Mouse (Mus musculus): ENCODE results near the gene Cldn9. TPM values are rescaled to one million over a fixed set of nuclear protein-coding genes. Genes with fewer than 3 reads are reported as not detected.

Cldn9 gene
- polyA plus RNA-seq, 1 experiment from 2014 or later = 3.0 TPM

- Histone ChIP-seq H3K36me3 (ENCODE audit: control insufficient read depth, insufficient read depth, low read length) (no peaks in the 10 kb centered on the region), H3K4me1 (ENCODE audit: control insufficient read depth, insufficient read depth, low read length) (no peaks in the 10 kb centered on the region), H3K9me3 (ENCODE audit: control insufficient read depth, low read depth, low read length) (no peaks in the 10 kb centered on the region), H3K4me2 (replicated peaks; ENCODE audit: low read depth, low read length) (no peak overlapping the region), H3K27ac (ENCODE audit: low read length) (no peak overlapping the region), H3K9ac (replicated peaks; ENCODE audit: low read depth, low read length) (no peak overlapping the region), H3K4me3 (ENCODE audit: low read depth, low read length) (no peak overlapping the region), H3K27me3 (ENCODE audit: control insufficient read depth, insufficient read depth, low read length) (0 out of 2 replicates have a peak, but pooled peaks cover under 1% of the 10 kb centered on the region)
- ATAC-seq (ENCODE audit: insufficient number of reproducible peaks, insufficient read depth, low FRiP score, low read depth) = no peak
- 59% methylated on average over 2 of the region's 2 CpGs for WGBS
Observed at GRCm38 (mm10) chr17:23654410-23654809, 29.4 kb downstream of the Cldn9 start.

GRCm38 (mm10) chr17:23654001-23654400 lies 29.8 kb downstream of the Cldn9 start:
- Histone ChIP-seq H3K4me2 (replicated peaks; ENCODE audit: low read depth, low read length) (no peak overlapping the region), H3K4me1 (ENCODE audit: control insufficient read depth, insufficient read depth, low read length) (no peaks in the 10 kb centered on the region), H3K9ac (replicated peaks; ENCODE audit: low read depth, low read length) (no peak overlapping the region), H3K4me3 (ENCODE audit: low read depth, low read length) (no peak overlapping the region), H3K9me3 (ENCODE audit: control insufficient read depth, low read depth, low read length) (no peaks in the 10 kb centered on the region), H3K27me3 (ENCODE audit: control insufficient read depth, insufficient read depth, low read length) (no peaks in the 10 kb centered on the region), H3K36me3 (ENCODE audit: control insufficient read depth, insufficient read depth, low read length) (no peaks in the 10 kb centered on the region), H3K27ac (ENCODE audit: low read length) (no peak overlapping the region)
- 48% methylated on average over 6 of the region's 6 CpGs for WGBS
- no peak for ATAC-seq (ENCODE audit: insufficient number of reproducible peaks, insufficient read depth, low FRiP score, low read depth)

GRCm38 (mm10) chr17:23653324-23653723 lies 30.5 kb downstream of the Cldn9 start:
- Histone ChIP-seq H3K4me3 (ENCODE audit: low read depth, low read length) (no peak overlapping the region), H3K9me3 (ENCODE audit: control insufficient read depth, low read depth, low read length) (no peaks in the 10 kb centered on the region), H3K9ac (replicated peaks; ENCODE audit: low read depth, low read length) (no peak overlapping the region), H3K36me3 (ENCODE audit: control insufficient read depth, insufficient read depth, low read length) (no peaks in the 10 kb centered on the region), H3K27ac (ENCODE audit: low read length) (no peak overlapping the region), H3K27me3 (ENCODE audit: control insufficient read depth, insufficient read depth, low read length) (no peaks in the 10 kb centered on the region), H3K4me1 (ENCODE audit: control insufficient read depth, insufficient read depth, low read length) (no peaks in the 10 kb centered on the region), H3K4me2 (replicated peaks; ENCODE audit: low read depth, low read length) (no peak overlapping the region)
- ATAC-seq (ENCODE audit: insufficient number of reproducible peaks, insufficient read depth, low FRiP score, low read depth) = no peak
- 85% methylated on average over 1 of the region's 2 CpGs for WGBS

DNA sequence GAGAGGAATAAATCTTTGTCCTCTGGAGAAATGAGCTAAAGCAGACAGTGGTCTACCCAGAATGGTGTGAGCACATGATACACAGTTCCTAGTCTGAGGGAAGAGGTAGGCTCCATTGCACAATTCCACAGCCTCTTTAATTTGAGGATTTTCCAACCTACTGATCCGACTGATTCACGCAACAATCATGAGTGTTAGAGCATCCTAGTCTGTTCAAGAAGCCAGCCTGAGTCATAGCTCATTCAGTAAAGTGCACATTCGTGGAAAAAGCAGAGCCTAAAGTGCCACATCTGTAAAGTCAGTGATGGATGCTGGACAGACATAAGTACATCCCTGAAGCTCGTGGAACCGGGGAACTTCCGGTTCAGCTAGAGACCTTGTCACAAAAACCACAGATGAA lies 32.5 kb downstream of the Cldn9 start:
- ATAC-seq (ENCODE audit: insufficient number of reproducible peaks, insufficient read depth, low FRiP score, low read depth) = no peak
- Histone ChIP-seq H3K9me3 (ENCODE audit: control insufficient read depth, low read depth, low read length) (no peaks in the 10 kb centered on the region), H3K27ac (ENCODE audit: low read length) (no peak overlapping the region), H3K9ac (replicated peaks; ENCODE audit: low read depth, low read length) (no peak overlapping the region), H3K36me3 (ENCODE audit: control insufficient read depth, insufficient read depth, low read length) (no peaks in the 10 kb centered on the region), H3K4me2 (replicated peaks; ENCODE audit: low read depth, low read length) (no peak overlapping the region), H3K4me3 (ENCODE audit: low read depth, low read length) (no peak overlapping the region), H3K4me1 (ENCODE audit: control insufficient read depth, insufficient read depth, low read length) (no peaks in the 10 kb centered on the region), H3K27me3 (ENCODE audit: control insufficient read depth, insufficient read depth, low read length) (no peaks in the 10 kb centered on the region)
- WGBS = 72% methylated on average over 6 of the region's 6 CpGs

GRCm38 (mm10) chr17:23645894-23646293 lies 37.9 kb downstream of the Cldn9 start:
- no peak for ATAC-seq (ENCODE audit: insufficient number of reproducible peaks, insufficient read depth, low FRiP score, low read depth)
- no peak overlapping the region for H3K9ac ChIP-seq (replicated peaks; ENCODE audit: low read depth, low read length)
- H3K9me3 ChIP-seq (ENCODE audit: control insufficient read depth, low read depth, low read length) = no peaks in the 10 kb centered on the region
- H3K4me2 ChIP-seq (replicated peaks; ENCODE audit: low read depth, low read length) = no peak overlapping the region
- WGBS = 40% methylated on average over 10 of the region's 10 CpGs
- no peaks in the 10 kb centered on the region for H3K27me3 ChIP-seq (ENCODE audit: control insufficient read depth, insufficient read depth, low read length)
- no peaks in the 10 kb centered on the region for H3K36me3 ChIP-seq (ENCODE audit: control insufficient read depth, insufficient read depth, low read length)
- no peaks in the 10 kb centered on the region for H3K4me1 ChIP-seq (ENCODE audit: control insufficient read depth, insufficient read depth, low read length)
- no peak overlapping the region for H3K4me3 ChIP-seq (ENCODE audit: low read depth, low read length)
- no peak overlapping the region for H3K27ac ChIP-seq (ENCODE audit: low read length)

DNA sequence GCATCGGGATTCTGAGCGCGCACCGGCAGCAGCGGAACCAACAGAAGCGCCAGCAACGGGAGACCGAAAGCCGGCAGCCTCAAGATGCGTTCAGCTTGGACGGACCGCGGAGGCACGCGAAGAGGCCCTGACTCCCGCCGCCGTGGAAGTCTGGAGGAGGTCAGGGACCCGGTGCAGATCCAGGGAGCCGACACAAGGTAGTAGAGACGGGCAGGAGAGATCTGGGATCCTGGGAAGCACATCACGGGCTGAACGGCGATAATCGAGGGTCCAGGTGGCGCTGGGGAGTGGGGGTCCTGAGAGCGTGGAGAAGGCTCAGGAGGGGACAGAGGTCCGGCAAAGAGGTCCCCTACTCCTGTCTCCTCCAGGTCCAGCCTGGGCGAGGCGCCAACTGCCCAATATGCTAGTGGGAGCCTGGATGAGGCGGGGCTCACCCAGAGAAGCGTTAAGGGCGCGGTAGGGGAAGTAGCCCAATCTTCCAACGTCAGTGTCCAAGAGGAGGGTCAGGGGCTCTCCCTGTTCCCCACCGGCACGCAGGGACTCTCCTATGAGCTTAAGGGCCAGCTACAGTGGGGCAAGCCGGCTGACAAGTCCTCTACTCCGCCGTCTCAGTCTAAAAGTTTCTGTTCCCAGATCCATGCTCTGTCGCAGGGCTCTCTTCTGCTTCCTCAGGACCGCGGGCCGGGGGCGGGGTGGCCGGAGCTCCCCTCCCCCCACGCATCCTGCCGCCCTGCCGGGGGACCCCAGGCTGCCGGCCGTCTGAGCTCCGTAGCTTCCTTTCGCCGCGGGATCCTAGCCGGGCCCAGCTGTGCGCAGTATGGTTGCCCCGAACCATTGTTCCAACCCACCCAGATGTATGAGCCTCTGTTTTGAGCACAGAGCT lies 39.0 kb downstream of the Cldn9 start, which contains the start of gene Mmp25:
TSS of gene Mmp25 (minus strand) at position 665 of the 883 bp plus-strand sequence.
- Histone ChIP-seq H3K4me2 (replicated peaks; ENCODE audit: low read depth, low read length) (peak within 1 kb of the TSS; percentile 89), H3K27me3 (ENCODE audit: control insufficient read depth, insufficient read depth, low read length) (no peaks in the 10 kb centered on the region)
- under 1% methylated on average over 58 of the region's 58 CpGs for WGBS

More for the DNA sequence above, 39.0 kb downstream of the Cldn9 start, which contains the start of gene Mmp25:
- H3K27ac ChIP-seq (ENCODE audit: low read length) = no peak within 1 kb of the TSS
- peak; percentile 38; the same call in 1 of the 2 replicates for ATAC-seq (ENCODE audit: insufficient number of reproducible peaks, insufficient read depth, low FRiP score, low read depth)
- no peaks in the 10 kb centered on the region for H3K36me3 ChIP-seq (ENCODE audit: control insufficient read depth, insufficient read depth, low read length)
- H3K4me3 ChIP-seq (ENCODE audit: low read depth, low read length) = peak within 1 kb of the TSS; percentile 40
- peak within 1 kb of the TSS; percentile 30 for H3K9ac ChIP-seq (replicated peaks; ENCODE audit: low read depth, low read length)
- H3K4me1 ChIP-seq (ENCODE audit: control insufficient read depth, insufficient read depth, low read length) = no peaks in the 10 kb centered on the region
- H3K9me3 ChIP-seq (ENCODE audit: control insufficient read depth, low read depth, low read length) = no peaks in the 10 kb centered on the region

Other genes starting within 250 kb of the Cldn9 start
- gene Vmn2r117, start 204.3 kb downstream of the Cldn9 start, polyA plus RNA-seq (2014; fragmentation: Nextera tagmentation; extraction: Ambion mirVana) = not detected in 2 replicates
- 18.1 and 18.9 TPM in 2 replicates for gene Zfp213, start 119.8 kb downstream of the Cldn9 start, polyA plus RNA-seq (2014; fragmentation: Nextera tagmentation; extraction: Ambion mirVana)
- gene Zfp13, start 84.5 kb downstream of the Cldn9 start, polyA plus RNA-seq (2014; fragmentation: Nextera tagmentation; extraction: Ambion mirVana) = 13.6 and 15.7 TPM in 2 replicates
- gene Zscan10, start 83.2 kb downstream of the Cldn9 start, polyA plus RNA-seq (2014; fragmentation: Nextera tagmentation; extraction: Ambion mirVana) = 0.10 TPM in 1 of 2 replicates, not detected in the other
- 0.74 and 0.77 TPM in 2 replicates for gene Mmp25, start 38.7 kb downstream of the Cldn9 start, polyA plus RNA-seq (2014; fragmentation: Nextera tagmentation; extraction: Ambion mirVana)
- 2.4 and 3.1 TPM in 2 replicates for gene Bicdl2, start 23.5 kb downstream of the Cldn9 start, polyA plus RNA-seq (2014; fragmentation: Nextera tagmentation; extraction: Ambion mirVana)
- 110 TPM in 2 replicates for gene Hcfc1r1, start 10.4 kb downstream of the Cldn9 start, polyA plus RNA-seq (2014; fragmentation: Nextera tagmentation; extraction: Ambion mirVana)
- 36.5 and 40.0 TPM in 2 replicates for gene Thoc6, start 10.1 kb downstream of the Cldn9 start, polyA plus RNA-seq (2014; fragmentation: Nextera tagmentation; extraction: Ambion mirVana)
- 18.0 and 20.7 TPM in 2 replicates for gene Tnfrsf12a, start 6.6 kb downstream of the Cldn9 start, polyA plus RNA-seq (2014; fragmentation: Nextera tagmentation; extraction: Ambion mirVana)
- 149 and 158 TPM in 2 replicates for gene Cldn6, start 4.8 kb downstream of the Cldn9 start, polyA plus RNA-seq (2014; fragmentation: Nextera tagmentation; extraction: Ambion mirVana)
- 0.20 TPM in 1 of 2 replicates, not detected in the other for gene 1520401A03Rik, start 38.8 kb upstream of the Cldn9 start, polyA plus RNA-seq (2014; fragmentation: Nextera tagmentation; extraction: Ambion mirVana)
- 54.8 and 55.9 TPM in 2 replicates for gene Pkmyt1, start 42.3 kb upstream of the Cldn9 start, polyA plus RNA-seq (2014; fragmentation: Nextera tagmentation; extraction: Ambion mirVana)
- 24.7 and 25.2 TPM in 2 replicates for gene Paqr4, start 56.8 kb upstream of the Cldn9 start, polyA plus RNA-seq (2014; fragmentation: Nextera tagmentation; extraction: Ambion mirVana)
- 0.45 and 0.69 TPM in 2 replicates for gene Kremen2, start 61.8 kb upstream of the Cldn9 start, polyA plus RNA-seq (2014; fragmentation: Nextera tagmentation; extraction: Ambion mirVana)
- gene Flywch1, start 87.6 kb upstream of the Cldn9 start, polyA plus RNA-seq (2014; fragmentation: Nextera tagmentation; extraction: Ambion mirVana) = 54.3 and 57.3 TPM in 2 replicates
- gene Flywch2, start 102.1 kb upstream of the Cldn9 start, polyA plus RNA-seq (2014; fragmentation: Nextera tagmentation; extraction: Ambion mirVana) = 29.0 and 31.0 TPM in 2 replicates
- gene Srrm2, start 106.5 kb upstream of the Cldn9 start, polyA plus RNA-seq (2014; fragmentation: Nextera tagmentation; extraction: Ambion mirVana) = 513 and 521 TPM in 2 replicates
- gene Elob, start 145.1 kb upstream of the Cldn9 start, polyA plus RNA-seq (2014; fragmentation: Nextera tagmentation; extraction: Ambion mirVana) = 1,042 and 1,209 TPM in 2 replicates
- gene Prss33, start 152.0 kb upstream of the Cldn9 start, polyA plus RNA-seq (2014; fragmentation: Nextera tagmentation; extraction: Ambion mirVana) = not detected in 2 replicates
- gene Prss32, start 159.8 kb upstream of the Cldn9 start, polyA plus RNA-seq (2014; fragmentation: Nextera tagmentation; extraction: Ambion mirVana) = 1.1 and 1.6 TPM in 2 replicates
- 1.1 and 2.3 TPM in 2 replicates for gene Prss41, start 160.1 kb upstream of the Cldn9 start, polyA plus RNA-seq (2014; fragmentation: Nextera tagmentation; extraction: Ambion mirVana)
- gene Prss21, start 184.0 kb upstream of the Cldn9 start, polyA plus RNA-seq (2014; fragmentation: Nextera tagmentation; extraction: Ambion mirVana) = not detected in 2 replicates
- not detected in 2 replicates for gene Dcpp1, start 196.8 kb upstream of the Cldn9 start, polyA plus RNA-seq (2014; fragmentation: Nextera tagmentation; extraction: Ambion mirVana)
- gene Dcpp2, start 196.9 kb upstream of the Cldn9 start, polyA plus RNA-seq (2014; fragmentation: Nextera tagmentation; extraction: Ambion mirVana) = not detected in 2 replicates
- not detected in 2 replicates for gene Dcpp3, start 233.4 kb upstream of the Cldn9 start, polyA plus RNA-seq (2014; fragmentation: Nextera tagmentation; extraction: Ambion mirVana)

Data from stomach, embryonic 14.5 days (tissue).